ENCODE assay signal across 8 mouse cellular contexts in genomic region chr11:23771507-23772097, GRCm38 (mm10). TPM values are rescaled to one million over a fixed set of nuclear protein-coding genes. Genes with fewer than 3 reads are reported as not detected.
DNase-seq lines count a peak whose midpoint lies in the region; ATAC-seq lines count a peak whose summit lies in the region.

No protein-coding gene starts in this region.

- peak overlapping the region; percentile 87 for H3K4me3 ChIP-seq in lung, embryonic 15.5 days
- peak overlapping the region; percentile 71 for H3K4me3 ChIP-seq in embryonic facial prominence, embryonic 11.5 days (ENCODE audit: low read depth, low read length)
- peak overlapping the region; percentile 71 for H3K4me3 ChIP-seq in hindbrain, embryonic 15.5 days
- peak overlapping the region; percentile 69 for H3K4me3 ChIP-seq in midbrain, embryonic 14.5 days (replicated peaks; ENCODE audit: low read depth, low read length)

- DNase-seq in lung, postnatal 10 days: no peak
- no peak for DNase-seq in embryonic facial prominence, embryonic 11.5 days (ENCODE audit: low spot score)
- peak; percentile 51 for DNase-seq in midbrain, embryonic 14.5 days
- no peak for DNase-seq in frontal cortex, adult 2 months (ENCODE audit: extremely low spot score in 1 of 2, low spot score in 1 of 2)
- no peak for DNase-seq in adrenal gland, adult 18-20 months (ENCODE audit: low spot score in 2 of 2)

- H3K27me3 ChIP-seq in lung, embryonic 15.5 days: no peaks in the 10 kb centered on the region
- H3K27me3 ChIP-seq in embryonic facial prominence, embryonic 11.5 days (ENCODE audit: control insufficient read depth, insufficient read depth, low read length): 0 out of 2 replicates have a peak, but pooled peaks cover 4% of the 10 kb centered on the region
- peaks cover 9% of the 10 kb centered on the region; the same call in 1 of the 2 replicates for H3K27me3 ChIP-seq in hindbrain, embryonic 15.5 days
- H3K27me3 ChIP-seq in midbrain, embryonic 14.5 days (ENCODE audit: control insufficient read depth, insufficient read depth, low read length): no peaks in the 10 kb centered on the region

- no peaks in the 10 kb centered on the region for H3K36me3 ChIP-seq in lung, embryonic 15.5 days
- no peaks in the 10 kb centered on the region for H3K36me3 ChIP-seq in embryonic facial prominence, embryonic 11.5 days (replicated peaks; ENCODE audit: control insufficient read depth, insufficient read depth, low read depth, low read length)
- no peaks in the 10 kb centered on the region for H3K36me3 ChIP-seq in hindbrain, embryonic 15.5 days
- no peaks in the 10 kb centered on the region for H3K36me3 ChIP-seq in midbrain, embryonic 14.5 days (ENCODE audit: control insufficient read depth, insufficient read depth, low read length)

- H3K4me1 ChIP-seq in lung, embryonic 15.5 days: peaks cover 7% of the 10 kb centered on the region
- H3K4me1 ChIP-seq in embryonic facial prominence, embryonic 11.5 days (ENCODE audit: control insufficient read depth, insufficient read depth, low read length): no peaks in the 10 kb centered on the region
- peaks cover 10% of the 10 kb centered on the region for H3K4me1 ChIP-seq in hindbrain, embryonic 15.5 days (replicated peaks)
- no peaks in the 10 kb centered on the region for H3K4me1 ChIP-seq in midbrain, embryonic 14.5 days (ENCODE audit: control insufficient read depth, insufficient read depth, low read length)

- 6% methylated on average over 21 of the region's 21 CpGs for WGBS in lung, embryonic 15.5 days
- WGBS in embryonic facial prominence, embryonic 11.5 days: 7% methylated on average over 21 of the region's 21 CpGs
- 7% methylated on average over 21 of the region's 21 CpGs for WGBS in hindbrain, embryonic 15.5 days
- WGBS in midbrain, embryonic 14.5 days: 6% methylated on average over 21 of the region's 21 CpGs

- H3K4me2 ChIP-seq in lung, embryonic 15.5 days: peak overlapping the region; percentile 86
- peak overlapping the region; percentile 76 for H3K4me2 ChIP-seq in embryonic facial prominence, embryonic 11.5 days (ENCODE audit: low read depth, low read length)
- peak overlapping the region; percentile 65 for H3K4me2 ChIP-seq in hindbrain, embryonic 15.5 days
- H3K4me2 ChIP-seq in midbrain, embryonic 14.5 days (ENCODE audit: low read length): peak overlapping the region; percentile 83

- H3K9me3 ChIP-seq in lung, embryonic 15.5 days: no peaks in the 10 kb centered on the region
- no peaks in the 10 kb centered on the region for H3K9me3 ChIP-seq in embryonic facial prominence, embryonic 11.5 days (replicated peaks; ENCODE audit: control insufficient read depth, low read length)
- no peaks in the 10 kb centered on the region for H3K9me3 ChIP-seq in hindbrain, embryonic 15.5 days
- H3K9me3 ChIP-seq in midbrain, embryonic 14.5 days (ENCODE audit: control insufficient read depth, low read length): no peaks in the 10 kb centered on the region

- peak overlapping the region; percentile 73 for H3K9ac ChIP-seq in lung, embryonic 15.5 days
- peak overlapping the region; percentile 71 for H3K9ac ChIP-seq in embryonic facial prominence, embryonic 11.5 days (replicated peaks; ENCODE audit: low read length)
- peak overlapping the region; percentile 60 for H3K9ac ChIP-seq in hindbrain, embryonic 15.5 days
- H3K9ac ChIP-seq in midbrain, embryonic 14.5 days (replicated peaks; ENCODE audit: low read length): peak overlapping the region; percentile 67

- peak overlapping the region; percentile 97 for H3K27ac ChIP-seq in lung, embryonic 15.5 days
- peak overlapping the region; percentile 70; the same call in 1 of the 2 replicates for H3K27ac ChIP-seq in embryonic facial prominence, embryonic 11.5 days (replicated peaks; ENCODE audit: low read depth, low read length)
- H3K27ac ChIP-seq in hindbrain, embryonic 15.5 days (replicated peaks): peak overlapping the region; percentile 87
- peak overlapping the region; percentile 79; the same call in 1 of the 2 replicates for H3K27ac ChIP-seq in midbrain, embryonic 14.5 days (replicated peaks; ENCODE audit: low read depth, low read length)

- ATAC-seq in lung, embryonic 15.5 days (ENCODE audit: borderline replicate concordance, extremely low read depth, low FRiP score, low TSS enrichment): 0 out of 2 replicates have a peak, but pooled peaks have one; percentile 1
- peak; percentile 49 for ATAC-seq in embryonic facial prominence, embryonic 11.5 days (replicated peaks; ENCODE audit: insufficient number of reproducible peaks, low FRiP score, low TSS enrichment, low read depth)
- ATAC-seq in hindbrain, embryonic 15.5 days (ENCODE audit: low FRiP score, low read depth): no peak
- no peak; the same call in 1 of the 2 replicates for ATAC-seq in midbrain, embryonic 14.5 days (ENCODE audit: low FRiP score, low TSS enrichment)
- ATAC-seq in megakaryocyte-erythroid progenitor cell, adult 5-6 weeks (replicated peaks; ENCODE audit: low FRiP score, low TSS enrichment, poor library complexity, severe bottlenecking): no peak; the same call in 1 of the 2 replicates

RNA-seq across cellular contexts. Expression of gene Rel, which starts 0.8 kb away (rescaled TPM):
- polyA plus RNA-seq in lung, embryonic 15.5 days (2015; fragmentation: Nextera tagmentation; extraction: Ambion mirVana): 0.68 and 0.96 TPM in 2 replicates
- 0.86 and 0.94 TPM in 2 replicates for polyA plus RNA-seq in embryonic facial prominence, embryonic 11.5 days (2014; fragmentation: Nextera tagmentation; extraction: Ambion mirVana)
- 0.41 and 0.60 TPM in 2 replicates for polyA plus RNA-seq in hindbrain, embryonic 15.5 days (2015; fragmentation: Nextera tagmentation; extraction: Ambion mirVana)
- polyA plus RNA-seq in midbrain, embryonic 14.5 days (2014; fragmentation: Nextera tagmentation; extraction: Ambion mirVana): 0.28 and 0.30 TPM in 2 replicates
- 2.3 and 2.5 TPM in 2 replicates for polyA plus RNA-seq in frontal cortex, adult 2 months (2012; rRNA removed)
- 1 to 10 TPM; 7.6 to 7.9 TPM for total RNA-seq in adrenal gland, adult 18-20 months (2021)
- 0.44 and 1.7 TPM in 2 replicates for total RNA-seq in megakaryocyte-erythroid progenitor cell, adult 5-6 weeks (2014; fragmentation: Nextera tagmentation)
- 1.9 and 3.0 TPM in 2 replicates for total RNA-seq in megakaryocyte-erythroid progenitor cell, adult 5-6 weeks (2017)

Comparison
In these comparisons a context has a peak if more than half of its experiments do, and no peak if none do; other contexts are left out.
1. ATAC-seq: peak in lung, embryonic 15.5 days (single experiment) and embryonic facial prominence, embryonic 11.5 days (single experiment); none in hindbrain, embryonic 15.5 days (single experiment), midbrain, embryonic 14.5 days (single experiment) and megakaryocyte-erythroid progenitor cell, adult 5-6 weeks (single experiment).
2. Peak in every context shown above with its lines, with median percentiles within 50 percentile points of each other: H3K27ac ChIP-seq, H3K4me2 ChIP-seq, H3K4me3 ChIP-seq and H3K9ac ChIP-seq.